Mouse (Mus musculus) lung, adult 2 months (tissue): ENCODE data around the gene Myh9.

ENCODE experiments used
- CTCF ChIP-seq: fragments of 200-500 bp; IDR thresholded peaks from 2 replicates; pipeline ENCODE4 v1.5.1; 2011; ENCODE audit warnings: mild to moderate bottlenecking, low read length, control low read depth; ENCODE audit not compliant: insufficient read depth
- POLR2A ChIP-seq: fragments of 200-500 bp; IDR thresholded peaks from 2 replicates; pipeline ENCODE4 v1.6.1; 2011; ENCODE audit warnings: low read depth, mild to moderate bottlenecking, control low read depth, low read length, borderline replicate concordance; ENCODE audit errors: extremely low read depth

DNA sequence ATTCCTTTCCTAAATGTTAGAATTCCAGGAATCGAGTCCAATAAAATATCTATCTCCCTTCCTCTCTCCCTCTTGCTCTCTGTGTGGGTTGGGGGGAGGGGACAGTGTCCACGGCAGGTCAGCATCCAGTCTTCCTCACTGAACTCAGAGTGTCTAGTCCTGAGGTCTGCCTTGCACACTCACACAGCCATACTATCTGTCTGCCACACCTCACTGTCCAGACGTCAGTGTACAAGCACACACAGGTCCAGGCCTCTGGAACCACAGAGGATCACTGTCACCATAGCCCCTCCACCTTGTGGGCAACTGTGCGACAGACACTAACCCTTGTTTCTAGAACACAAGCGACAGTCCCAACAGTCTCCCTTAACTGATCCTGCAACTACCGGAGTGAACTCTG is 18.8 kb downstream of the Myh9 start:
- TF ChIP-seq POLR2A, result no peak
- TF ChIP-seq CTCF, result no peak
